Mouse (Mus musculus): ENCODE measurements around the gene Dph7. TPM values are rescaled to one million over a fixed set of nuclear protein-coding genes. Genes with fewer than 3 reads are reported as not detected.

Gene Dph7
- polyA plus RNA-seq, 2 experiments, result 9.0 to 9.9 TPM

- Histone ChIP-seq H3K4me2 (ENCODE audit: low read depth) (no peak overlapping the region), H3K9ac (replicated peaks) (no peak overlapping the region), H3K27me3 (ENCODE audit: control insufficient read depth, insufficient read depth, low read length) (no peaks in the 10 kb centered on the region), H3K9me3 (ENCODE audit: control insufficient read depth, low read length) (no peaks in the 10 kb centered on the region), H3K4me3 (ENCODE audit: insufficient read depth in 1 of 2, low read depth in 2 of 2, low read length in 2 of 2) (no peak overlapping the region), H3K27ac (no peak overlapping the region), H3K36me3 (replicated peaks; ENCODE audit: control insufficient read depth, insufficient read depth, low read depth) (peaks cover 24% of the 10 kb centered on the region), H3K4me1 (replicated peaks; ENCODE audit: control insufficient read depth in 2 of 2, insufficient read depth in 2 of 2, low read length in 1 of 2) (no peaks in the 10 kb centered on the region)
- ATAC-seq (ENCODE audit: insufficient read depth) (no peak), DNase-seq (ENCODE audit: low read depth in 3 of 3, low spot score in 3 of 3) (no peak)
- 62% methylated on average over 2 of the region's 2 CpGs for WGBS (ENCODE audit: insufficient replicate concordance)
- no peak for TF ChIP-seq CTCF (IDR thresholded peaks at IDR 0.05; ENCODE audit: low read depth)
- no peak for TF ChIP-seq EP300 (IDR thresholded peaks at IDR 0.05; ENCODE audit: low read depth)
Measured at GRCm38 (mm10) chr2:24987762-24988161, 25.6 kb downstream of the Dph7 start.

- Histone ChIP-seq H3K27me3 (ENCODE audit: control insufficient read depth, insufficient read depth, low read length) (no peaks in the 10 kb centered on the region), H3K4me1 (replicated peaks; ENCODE audit: control insufficient read depth in 2 of 2, insufficient read depth in 2 of 2, low read length in 1 of 2) (no peaks in the 10 kb centered on the region), H3K4me3 (ENCODE audit: insufficient read depth in 1 of 2, low read depth in 2 of 2, low read length in 2 of 2) (no peak overlapping the region), H3K9ac (replicated peaks) (no peak overlapping the region), H3K9me3 (ENCODE audit: control insufficient read depth, low read length) (no peaks in the 10 kb centered on the region), H3K36me3 (replicated peaks; ENCODE audit: control insufficient read depth, insufficient read depth, low read depth) (peaks cover 6% of the 10 kb centered on the region), H3K27ac (no peak overlapping the region), H3K4me2 (ENCODE audit: low read depth) (no peak overlapping the region)
- ATAC-seq (ENCODE audit: insufficient read depth) (no peak), DNase-seq (ENCODE audit: low read depth in 3 of 3, low spot score in 3 of 3) (no peak)
- 84% methylated on average over 6 of the region's 6 CpGs for WGBS (ENCODE audit: insufficient replicate concordance)
- TF ChIP-seq CTCF (IDR thresholded peaks at IDR 0.05; ENCODE audit: low read depth) (no peak), EP300 (IDR thresholded peaks at IDR 0.05; ENCODE audit: low read depth) (no peak)
Measured at GRCm38 (mm10) chr2:24995332-24995731, 33.1 kb downstream of the Dph7 start.

- no peaks in the 10 kb centered on the region for H3K9me3 ChIP-seq (ENCODE audit: control insufficient read depth, low read length)
- no peak overlapping the region for H3K9ac ChIP-seq (replicated peaks)
- H3K27ac ChIP-seq, result no peak overlapping the region
- WGBS (ENCODE audit: insufficient replicate concordance), result 77% methylated on average over 2 of the region's 2 CpGs
- DNase-seq (ENCODE audit: low read depth in 3 of 3, low spot score in 3 of 3), result no peak
- no peak overlapping the region for H3K4me3 ChIP-seq (ENCODE audit: insufficient read depth in 1 of 2, low read depth in 2 of 2, low read length in 2 of 2)
- TF ChIP-seq EP300 (IDR thresholded peaks at IDR 0.05; ENCODE audit: low read depth) (no peak), CTCF (IDR thresholded peaks at IDR 0.05; ENCODE audit: low read depth) (no peak)
- ATAC-seq (ENCODE audit: insufficient read depth), result no peak
- H3K27me3 ChIP-seq (ENCODE audit: control insufficient read depth, insufficient read depth, low read length), result no peaks in the 10 kb centered on the region
- peaks cover 6% of the 10 kb centered on the region for H3K36me3 ChIP-seq (replicated peaks; ENCODE audit: control insufficient read depth, insufficient read depth, low read depth)
- no peak overlapping the region for H3K4me2 ChIP-seq (ENCODE audit: low read depth)
- no peaks in the 10 kb centered on the region for H3K4me1 ChIP-seq (replicated peaks; ENCODE audit: control insufficient read depth in 2 of 2, insufficient read depth in 2 of 2, low read length in 1 of 2)
Measured at GRCm38 (mm10) chr2:24996471-24996870, 34.3 kb downstream of the Dph7 start.

GRCm38 (mm10) chr2:25000544-25001235 is 38.5 kb downstream of the Dph7 start:
- WGBS (ENCODE audit: insufficient replicate concordance), result 91% methylated on average over 3 of the region's 3 CpGs
- ATAC-seq (ENCODE audit: insufficient read depth) (no peak), DNase-seq (ENCODE audit: low read depth in 3 of 3, low spot score in 3 of 3) (peak in 2 of 3 experiments; percentile 10 to 16)
- Histone ChIP-seq H3K4me1 (replicated peaks; ENCODE audit: control insufficient read depth in 2 of 2, insufficient read depth in 2 of 2, low read length in 1 of 2) (no peaks in the 10 kb centered on the region), H3K27ac (no peak overlapping the region), H3K4me2 (ENCODE audit: low read depth) (no peak overlapping the region), H3K27me3 (ENCODE audit: control insufficient read depth, insufficient read depth, low read length) (no peaks in the 10 kb centered on the region), H3K36me3 (replicated peaks; ENCODE audit: control insufficient read depth, insufficient read depth, low read depth) (peaks cover 15% of the 10 kb centered on the region), H3K9me3 (ENCODE audit: control insufficient read depth, low read length) (no peaks in the 10 kb centered on the region), H3K9ac (replicated peaks) (no peak overlapping the region), H3K4me3 (ENCODE audit: insufficient read depth in 1 of 2, low read depth in 2 of 2, low read length in 2 of 2) (no peak overlapping the region)
- TF ChIP-seq CTCF (IDR thresholded peaks at IDR 0.05; ENCODE audit: low read depth) (peak; percentile 71), EP300 (IDR thresholded peaks at IDR 0.05; ENCODE audit: low read depth) (no peak)

- no peak overlapping the region for H3K4me2 ChIP-seq (ENCODE audit: low read depth)
- H3K36me3 ChIP-seq (replicated peaks; ENCODE audit: control insufficient read depth, insufficient read depth, low read depth), result peaks cover 10% of the 10 kb centered on the region
- no peak for TF ChIP-seq EP300 (IDR thresholded peaks at IDR 0.05; ENCODE audit: low read depth)
- TF ChIP-seq CTCF (IDR thresholded peaks at IDR 0.05; ENCODE audit: low read depth), result no peak
- H3K4me3 ChIP-seq (ENCODE audit: insufficient read depth in 1 of 2, low read depth in 2 of 2, low read length in 2 of 2), result no peak overlapping the region
- no peak overlapping the region for H3K9ac ChIP-seq (replicated peaks)
- H3K27me3 ChIP-seq (ENCODE audit: control insufficient read depth, insufficient read depth, low read length), result no peaks in the 10 kb centered on the region
- no peaks in the 10 kb centered on the region for H3K9me3 ChIP-seq (ENCODE audit: control insufficient read depth, low read length)
- 83% methylated on average over 9 of the region's 9 CpGs for WGBS (ENCODE audit: insufficient replicate concordance)
- H3K27ac ChIP-seq, result no peak overlapping the region
- DNase-seq (ENCODE audit: low read depth in 3 of 3, low spot score in 3 of 3) (no peak), ATAC-seq (ENCODE audit: insufficient read depth) (no peak)
- H3K4me1 ChIP-seq (replicated peaks; ENCODE audit: control insufficient read depth in 2 of 2, insufficient read depth in 2 of 2, low read length in 1 of 2), result no peaks in the 10 kb centered on the region
Measured at GRCm38 (mm10) chr2:25003946-25004786, 42.0 kb downstream of the Dph7 start.
